Mouse (Mus musculus): Measurements from ENCODE around the gene Pdgfc.

DNA sequence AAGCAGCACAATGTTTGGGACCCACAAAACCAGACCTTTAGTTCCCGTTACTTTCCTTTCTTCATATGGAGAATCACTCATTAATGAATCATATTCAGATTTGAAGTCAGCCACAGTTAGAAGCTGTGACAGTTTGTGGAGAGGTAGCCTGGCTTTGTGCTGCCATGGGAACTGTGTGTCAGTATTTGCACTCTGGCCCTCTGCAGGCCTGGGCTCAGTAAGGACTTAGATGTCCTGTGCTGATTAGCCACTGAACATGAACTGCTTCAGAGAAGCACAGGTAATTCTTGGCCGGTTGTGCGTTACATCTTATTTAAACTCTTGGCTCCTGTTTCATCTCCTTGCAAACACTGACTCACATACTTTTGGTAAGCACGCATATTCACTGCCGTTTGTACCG lies 16.2 kb downstream of the Pdgfc start:
- TF ChIP-seq CTCF (IDR thresholded peaks at IDR 0.05; ENCODE audit: extremely low read depth, insufficient read depth, low read length), result no peak
- TF ChIP-seq POLR2A (IDR thresholded peaks at IDR 0.05; ENCODE audit: extremely low read depth, insufficient read depth, low read length), result no peak

Measured in cortical plate, adult 2 months (tissue).